Mouse (Mus musculus): ENCODE results near the gene Rgma.

GRCm38 (mm10) chr7:73338353-73338752 lies 37.0 kb upstream of the Rgma start:
- TF ChIP-seq CTCF (IDR thresholded peaks at IDR 0.05; ENCODE audit: low read depth) (no peak), EP300 (IDR thresholded peaks at IDR 0.05; ENCODE audit: low read depth) (no peak)

Measured in liver, embryonic 14.5 days (tissue).